Mouse (Mus musculus) embryonic facial prominence, embryonic 11.5 days (tissue): ENCODE data around the gene Palm3. TPM values are rescaled to one million over a fixed set of nuclear protein-coding genes. Genes with fewer than 3 reads are reported as not detected.
A peak's percentile ranks its signal among the peaks of the same experiment; 100 is the strongest.

ENCODE experiments used
- ATAC-seq: fragments of 200-750 bp; cut with Nextera tagmentation; replicated peaks from 2 replicates; pipeline ENCODE4 v1.8.0; 2017; ENCODE audit warnings: low read depth; ENCODE audit not compliant: insufficient number of reproducible peaks, low FRiP score, low TSS enrichment
- DNase-seq: peaks from one replicate; pipeline ENCODE4 v3.0.0-alpha.2; 2015; ENCODE audit warnings: low spot score
- H3K27ac ChIP-seq: fragments of 300-500 bp; sonication (generic); replicated peaks from 2 replicates; pipeline ENCODE4 v1.5.1; 2014; ENCODE audit warnings: mild to moderate bottlenecking, low read depth, low read length, control low read depth
- H3K27me3 ChIP-seq: fragments of 300-500 bp; sonication (generic); 2 replicates; pipeline ENCODE4 v1.6.1; 2014; ENCODE audit warnings: mild to moderate bottlenecking, low read length, moderate library complexity, mixed read lengths; ENCODE audit not compliant: control insufficient read depth, insufficient read depth
- H3K36me3 ChIP-seq: fragments of 300-500 bp; sonication (generic); replicated peaks from 2 replicates; pipeline ENCODE4 v1.6.1; 2014; ENCODE audit warnings: low read depth, mild to moderate bottlenecking, low read length, moderate library complexity, mixed read lengths; ENCODE audit not compliant: control insufficient read depth, insufficient read depth
- H3K4me1 ChIP-seq: fragments of 300-500 bp; sonication (generic); 2 replicates; pipeline ENCODE4 v1.6.1; 2014; ENCODE audit warnings: low read length, mixed read lengths; ENCODE audit not compliant: control insufficient read depth, insufficient read depth
- H3K4me2 ChIP-seq: fragments of 300-500 bp; sonication (generic); 2 replicates; pipeline ENCODE4 v1.6.1; 2014; ENCODE audit warnings: low read depth, mild to moderate bottlenecking, control low read depth, low read length, moderate library complexity
- H3K4me3 ChIP-seq: fragments of 300-500 bp; sonication (generic); 2 replicates; pipeline ENCODE4 v1.5.1; 2014; ENCODE audit warnings: low read depth, low read length, control low read depth
- H3K9ac ChIP-seq: fragments of 300-500 bp; sonication (generic); replicated peaks from 2 replicates; pipeline ENCODE4 v1.6.1; 2014; ENCODE audit warnings: mild to moderate bottlenecking, control low read depth, low read length
- H3K9me3 ChIP-seq: fragments of 300-500 bp; sonication (generic); replicated peaks from 2 replicates; pipeline ENCODE4 v1.6.1; 2016; ENCODE audit warnings: mild to moderate bottlenecking, low read length, inconsistent platforms, mixed read lengths; ENCODE audit not compliant: control insufficient read depth
- WGBS: fragments of 180-500 bp; shearing (Covaris S2); extraction: QIAGEN DNeasy Blood & Tissue Kit; methylation state at CpG from one replicate; pipeline ENCODE4 v1.1.7; 2014; 5-methylcytosine and 5-hydroxymethylcytosine counted together
- polyA plus RNA-seq: library from polyadenylated mRNA; unstranded; fragments of >200 nt; fragmentation: Nextera tagmentation; extraction: Ambion mirVana; gene quantifications from 2 replicates; pipeline ENCODE4 v1.2.1, GENCODE M21; 2014

The Palm3 gene
- polyA plus RNA-seq, 1 experiment from 2014 or later = 1.5 TPM

DNA sequence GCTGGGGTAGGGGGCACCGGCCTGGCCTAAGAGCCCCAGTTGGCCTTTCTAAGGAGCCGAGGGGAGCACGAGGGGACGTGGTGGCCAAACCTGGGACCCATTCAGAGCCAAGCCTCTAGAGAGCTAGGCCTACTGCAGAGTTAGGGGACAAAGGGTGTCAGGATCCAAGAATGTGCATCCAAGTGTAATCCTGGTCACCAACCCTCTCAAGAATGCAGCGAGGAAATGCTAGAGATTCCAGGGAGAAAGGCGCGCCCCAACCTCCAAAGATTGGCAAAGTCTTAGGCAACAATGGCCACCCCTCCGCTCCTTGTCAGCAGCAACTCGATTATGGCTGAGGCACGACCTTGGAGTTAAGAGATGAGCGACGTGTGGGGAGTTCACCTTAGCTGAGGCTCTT is 298 bp downstream of the Palm3 start:
- no peaks in the 10 kb centered on the region for H3K36me3 ChIP-seq
- ATAC-seq = no peak
- H3K27me3 ChIP-seq = peaks cover 8% of the 10 kb centered on the region; the same call in 1 of the 2 replicates
- no peak overlapping the region for H3K27ac ChIP-seq
- no peaks in the 10 kb centered on the region; the same call in 1 of the 2 replicates for H3K4me1 ChIP-seq
- WGBS = 46% methylated on average over 12 of the region's 12 CpGs
- no peak overlapping the region for H3K9ac ChIP-seq
- no peak overlapping the region for H3K4me3 ChIP-seq
- no peaks in the 10 kb centered on the region for H3K9me3 ChIP-seq
- no peak for DNase-seq
- H3K4me2 ChIP-seq = peak overlapping the region; percentile 5; the same call in 1 of the 2 replicates

DNA sequence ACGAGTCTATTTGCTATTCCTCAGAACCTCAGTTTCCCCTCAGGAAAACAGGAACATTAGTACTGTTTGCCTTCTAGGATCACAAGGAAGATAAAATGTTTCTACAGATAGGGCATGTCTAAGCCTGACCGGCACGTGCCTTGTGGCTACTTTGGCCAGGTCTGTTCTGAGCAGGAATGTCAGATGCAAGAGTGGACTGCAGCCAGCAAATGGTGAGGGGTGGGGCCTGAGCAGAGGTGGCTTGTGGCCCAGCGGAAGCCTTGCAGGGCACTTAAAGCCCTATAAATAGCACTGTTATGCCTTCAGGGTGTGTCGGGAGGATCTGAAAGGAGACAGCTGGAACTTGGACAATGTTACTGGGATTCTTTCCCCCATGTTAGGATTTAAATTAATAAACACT is 1.8 kb downstream of the Palm3 start:
- Histone ChIP-seq H3K36me3 (no peaks in the 10 kb centered on the region), H3K27me3 (peaks cover 14% of the 10 kb centered on the region), H3K9ac (no peak overlapping the region), H3K9me3 (no peaks in the 10 kb centered on the region), H3K27ac (no peak overlapping the region), H3K4me3 (no peak overlapping the region), H3K4me2 (no peak overlapping the region), H3K4me1 (no peaks in the 10 kb centered on the region; the same call in 1 of the 2 replicates)
- ATAC-seq (no peak), DNase-seq (no peak)
- WGBS = 29% methylated on average over 5 of the region's 5 CpGs

DNA sequence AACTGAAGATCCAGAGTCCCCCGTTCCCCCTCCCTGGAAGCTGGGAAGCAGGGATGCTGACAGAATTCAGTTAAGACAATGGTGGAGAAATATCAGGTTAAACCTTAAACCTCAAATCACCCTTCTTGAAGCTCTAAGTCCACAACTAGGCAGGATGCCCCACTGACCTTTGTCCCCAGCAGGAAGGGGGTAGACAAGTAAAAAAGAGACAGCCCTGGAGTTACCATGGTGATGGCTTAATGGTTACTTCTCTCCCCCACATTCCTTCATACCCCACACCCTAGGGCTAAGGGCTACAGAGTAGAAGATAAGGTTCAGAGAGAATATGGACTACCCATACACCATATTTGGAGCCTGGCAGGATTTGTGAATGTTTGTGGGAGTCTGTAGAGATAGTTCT is 2.4 kb downstream of the Palm3 start:
- no peaks in the 10 kb centered on the region for H3K9me3 ChIP-seq
- H3K36me3 ChIP-seq = no peaks in the 10 kb centered on the region
- H3K9ac ChIP-seq = no peak overlapping the region
- H3K4me3 ChIP-seq = no peak overlapping the region
- ATAC-seq = no peak
- no peak overlapping the region for H3K27ac ChIP-seq
- H3K4me2 ChIP-seq = no peak overlapping the region
- 57% methylated on average over 1 of the region's 1 CpGs for WGBS
- H3K27me3 ChIP-seq = peaks cover 14% of the 10 kb centered on the region
- no peak for DNase-seq
- H3K4me1 ChIP-seq = no peaks in the 10 kb centered on the region; the same call in 1 of the 2 replicates

DNA sequence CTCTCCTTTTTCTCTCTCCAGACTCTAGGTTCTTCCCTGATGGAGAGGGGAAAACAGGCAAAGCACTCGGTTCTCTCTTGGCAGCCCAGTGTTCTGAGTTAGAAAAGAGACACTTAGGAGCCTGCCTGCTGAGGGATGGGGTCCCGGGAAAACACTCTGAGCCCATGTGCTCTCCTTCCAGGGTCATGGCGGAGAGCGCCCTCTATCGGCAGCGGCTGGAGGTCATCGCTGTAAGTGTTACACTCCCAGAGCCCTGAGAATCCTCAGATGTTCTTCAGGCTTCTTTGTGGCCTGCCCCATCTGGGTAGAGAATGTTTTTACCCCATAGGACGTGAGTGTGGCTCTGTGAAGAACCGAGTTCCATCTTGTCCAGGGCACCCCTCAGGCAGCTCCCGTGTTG is 2.9 kb downstream of the Palm3 start:
- Histone ChIP-seq H3K4me3 (no peak overlapping the region), H3K9me3 (no peaks in the 10 kb centered on the region), H3K9ac (no peak overlapping the region), H3K4me1 (no peaks in the 10 kb centered on the region; the same call in 1 of the 2 replicates), H3K4me2 (no peak overlapping the region), H3K36me3 (no peaks in the 10 kb centered on the region), H3K27ac (no peak overlapping the region), H3K27me3 (peaks cover 14% of the 10 kb centered on the region)
- WGBS = 12% methylated on average over 10 of the region's 10 CpGs
- DNase-seq (peak; percentile 65), ATAC-seq (no peak)

DNA sequence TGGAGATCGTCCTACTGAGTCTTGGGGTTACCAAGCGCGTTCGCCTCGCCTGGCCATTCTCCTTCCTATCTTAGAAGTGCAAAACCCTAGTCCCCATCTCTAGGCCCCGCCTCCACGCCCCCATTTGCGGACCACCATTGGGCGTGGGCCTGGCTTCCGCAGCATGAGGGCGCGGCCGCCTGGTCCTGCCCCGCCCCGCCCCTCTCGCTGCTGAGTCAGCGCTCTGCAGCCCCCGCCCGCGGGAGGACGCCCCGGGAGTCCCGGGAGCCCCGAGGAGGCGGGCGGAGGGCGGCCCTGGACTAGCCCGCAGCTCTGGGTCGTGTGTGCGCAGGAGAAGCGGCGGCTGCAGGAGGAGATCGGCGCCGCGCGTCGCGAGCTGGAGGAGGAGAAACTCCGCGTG is 4.6 kb downstream of the Palm3 start:
- ATAC-seq (peak; percentile 76), DNase-seq (peak; percentile 85)
- no peaks in the 10 kb centered on the region for H3K36me3 ChIP-seq
- peak overlapping the region; percentile 93 for H3K4me2 ChIP-seq
- no peaks in the 10 kb centered on the region for H3K9me3 ChIP-seq
- peak overlapping the region; percentile 45 for H3K4me3 ChIP-seq
- no peaks in the 10 kb centered on the region; the same call in 1 of the 2 replicates for H3K4me1 ChIP-seq
- under 1% methylated on average over 41 of the region's 41 CpGs for WGBS
- no peak overlapping the region for H3K27ac ChIP-seq
- peak overlapping the region; percentile 58 for H3K9ac ChIP-seq
- H3K27me3 ChIP-seq = peaks cover 14% of the 10 kb centered on the region

DNA sequence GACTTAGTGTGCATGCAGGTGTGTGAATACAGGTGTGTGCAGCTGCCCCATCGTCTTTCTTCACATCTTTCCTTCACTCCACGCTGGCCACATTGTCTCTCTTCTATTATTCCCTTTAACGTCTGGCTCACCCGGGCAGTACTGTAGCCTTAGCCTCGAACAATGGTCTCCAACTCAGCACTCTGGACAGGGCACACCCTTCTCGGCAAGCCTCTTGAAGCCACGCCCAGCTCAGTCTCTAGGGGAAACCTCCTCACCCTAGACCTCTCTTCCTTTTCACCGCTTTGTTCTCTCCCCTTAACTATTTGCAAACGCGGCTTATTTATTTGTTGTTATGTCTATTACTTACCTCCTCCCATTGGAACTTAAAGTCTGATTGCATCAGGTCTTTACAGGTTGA is 6.2 kb downstream of the Palm3 start:
- no peaks in the 10 kb centered on the region for H3K9me3 ChIP-seq
- H3K4me3 ChIP-seq = no peak overlapping the region
- WGBS = 10% methylated on average over 10 of the region's 10 CpGs
- H3K27me3 ChIP-seq = peaks cover 11% of the 10 kb centered on the region
- H3K27ac ChIP-seq = no peak overlapping the region
- H3K4me1 ChIP-seq = no peaks in the 10 kb centered on the region
- DNase-seq = no peak
- no peak overlapping the region for H3K9ac ChIP-seq
- H3K36me3 ChIP-seq = no peaks in the 10 kb centered on the region
- ATAC-seq = no peak
- H3K4me2 ChIP-seq = no peak overlapping the region

DNA sequence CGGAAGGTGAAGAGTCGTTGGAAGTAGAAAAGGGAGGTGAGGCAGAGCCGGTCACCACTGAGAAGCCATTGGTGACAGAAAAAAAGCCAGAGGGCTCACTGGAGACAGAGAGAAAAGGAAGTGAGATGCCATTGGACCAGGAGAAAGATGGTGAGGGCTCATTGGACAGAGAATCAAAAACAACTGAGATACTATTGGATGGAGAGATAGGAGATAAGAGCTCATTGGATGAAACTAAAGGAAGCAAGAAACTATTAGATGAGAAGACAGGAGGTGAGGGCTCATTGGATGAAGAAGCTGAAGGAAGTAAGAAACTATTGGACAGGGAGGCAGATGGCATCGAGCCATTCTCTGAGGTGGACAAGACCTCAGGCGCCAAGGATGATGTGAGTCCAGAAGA is 8.0 kb downstream of the Palm3 start:
- Histone ChIP-seq H3K9ac (no peak overlapping the region), H3K36me3 (no peaks in the 10 kb centered on the region), H3K4me2 (no peak overlapping the region), H3K27ac (no peak overlapping the region), H3K9me3 (no peaks in the 10 kb centered on the region), H3K4me1 (no peaks in the 10 kb centered on the region), H3K4me3 (no peak overlapping the region), H3K27me3 (peaks cover 11% of the 10 kb centered on the region)
- DNase-seq = no peak
- 96% methylated on average over 5 of the region's 5 CpGs for WGBS
- no peak for ATAC-seq

DNA sequence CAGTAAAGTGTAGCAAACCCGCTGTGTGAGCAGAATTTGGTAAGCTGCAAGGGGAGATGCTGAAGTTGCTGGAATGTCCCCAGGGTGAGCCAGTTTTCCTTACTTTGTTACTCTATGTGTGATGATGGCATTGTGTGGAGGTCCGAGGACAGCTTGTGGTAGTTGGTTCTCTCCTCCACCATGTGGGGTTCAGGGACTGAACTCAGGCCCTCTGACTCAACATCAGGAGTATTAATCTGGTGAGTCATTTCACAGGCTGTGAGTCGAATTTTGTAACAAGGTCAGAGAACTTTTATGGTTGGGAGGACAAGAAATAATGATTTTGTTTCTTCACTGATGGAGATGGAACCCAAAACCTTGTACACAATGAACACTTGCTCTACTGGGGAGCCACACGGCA is 11.5 kb downstream of the Palm3 start:
- Histone ChIP-seq H3K27ac (no peak overlapping the region), H3K27me3 (no peaks in the 10 kb centered on the region), H3K4me2 (no peak overlapping the region), H3K9ac (no peak overlapping the region), H3K36me3 (no peaks in the 10 kb centered on the region), H3K9me3 (no peaks in the 10 kb centered on the region), H3K4me3 (no peak overlapping the region), H3K4me1 (no peaks in the 10 kb centered on the region)
- no peak for ATAC-seq
- DNase-seq = no peak
- WGBS = 79% methylated on average over 4 of the region's 4 CpGs
